Mouse (Mus musculus): ENCODE measurements at regions not wholly inside any gene's neighbourhood (a gene's known extent, or its start where the extent isn't known, plus 50 kb on each side); places are given as distances from the start of the nearest gene placed in this dataset.
A peak's percentile ranks its signal among the peaks of the same experiment; 100 is the strongest.
"Not testable (repeated sequence)": the region's sequence is repeated elsewhere in the genome, so short reads cannot be mapped to it uniquely, and the experiment has no call there.

DNA sequence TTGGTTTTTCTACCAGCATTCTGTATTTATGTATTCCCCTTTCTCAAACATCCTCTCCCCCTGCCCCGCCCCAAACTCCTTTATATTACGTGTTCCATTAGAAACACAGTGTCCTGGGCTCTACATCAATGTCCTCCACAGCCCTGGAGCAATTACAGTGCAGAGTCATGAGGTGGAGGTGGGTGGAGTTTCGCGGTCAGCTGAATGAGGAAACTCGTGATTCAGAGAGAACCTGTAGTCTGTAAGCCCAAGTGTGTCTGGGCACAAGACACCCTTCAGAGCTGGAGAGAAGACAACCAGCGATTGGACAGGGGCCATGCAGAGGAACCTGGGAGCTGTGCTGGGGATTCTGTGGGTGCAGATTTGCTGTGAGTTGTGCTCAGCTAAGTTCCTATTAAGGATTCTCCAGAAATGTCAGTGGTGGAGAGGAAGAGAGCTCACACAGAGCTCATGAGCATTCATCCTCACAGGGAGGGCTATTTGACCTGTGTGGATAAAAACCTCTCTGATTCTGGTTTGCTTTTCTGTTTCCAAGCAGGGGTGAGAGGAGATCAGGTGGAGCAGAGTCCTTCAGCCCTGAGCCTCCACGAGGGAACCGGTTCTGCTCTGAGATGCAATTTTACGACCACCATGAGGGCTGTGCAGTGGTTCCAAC lies 570.4 kb downstream of the Dad1 start:
- DNase-seq = not testable (repeated sequence)

DNA sequence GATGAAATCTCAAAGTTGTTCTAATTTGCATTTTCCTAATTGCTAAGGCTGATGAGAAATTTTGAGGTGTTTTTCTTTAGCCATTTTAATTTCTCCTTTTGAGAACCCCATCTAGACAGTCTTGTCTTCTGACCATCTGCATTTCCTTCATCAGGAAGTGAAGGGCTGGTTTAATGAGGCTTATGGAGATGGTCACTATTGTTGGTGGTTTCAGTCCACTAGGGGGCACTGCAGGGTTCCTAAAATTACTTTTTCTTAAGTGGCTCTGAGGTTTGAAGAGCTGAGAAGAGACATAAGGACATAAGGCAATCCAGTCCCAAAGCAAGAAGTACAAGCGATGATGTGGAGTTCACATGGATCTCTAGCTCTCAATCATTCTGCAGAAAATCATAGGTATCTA lies 571.2 kb downstream of the Dad1 start:
- DNase-seq = not testable (repeated sequence)

DNA sequence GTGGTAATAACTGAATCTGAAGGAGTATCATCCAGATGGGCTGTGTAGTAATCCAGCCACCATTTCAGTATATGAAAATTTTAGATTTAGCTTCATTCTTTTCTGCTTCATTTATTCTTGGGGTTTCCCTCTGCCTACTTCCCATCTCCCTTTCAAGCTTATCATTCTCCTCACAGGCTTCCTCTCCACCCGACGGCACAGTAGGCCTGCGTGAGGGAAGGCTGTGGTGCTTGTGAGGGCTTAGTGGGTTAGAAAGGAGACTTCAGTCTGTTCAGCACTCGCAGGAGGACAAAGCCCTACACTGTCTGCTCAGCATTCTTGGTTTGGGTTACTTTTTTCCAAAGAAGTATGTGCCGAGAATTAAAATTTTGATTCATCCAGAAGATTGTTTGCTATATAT lies 572.6 kb downstream of the Dad1 start:
- not testable (repeated sequence) for DNase-seq

DNA sequence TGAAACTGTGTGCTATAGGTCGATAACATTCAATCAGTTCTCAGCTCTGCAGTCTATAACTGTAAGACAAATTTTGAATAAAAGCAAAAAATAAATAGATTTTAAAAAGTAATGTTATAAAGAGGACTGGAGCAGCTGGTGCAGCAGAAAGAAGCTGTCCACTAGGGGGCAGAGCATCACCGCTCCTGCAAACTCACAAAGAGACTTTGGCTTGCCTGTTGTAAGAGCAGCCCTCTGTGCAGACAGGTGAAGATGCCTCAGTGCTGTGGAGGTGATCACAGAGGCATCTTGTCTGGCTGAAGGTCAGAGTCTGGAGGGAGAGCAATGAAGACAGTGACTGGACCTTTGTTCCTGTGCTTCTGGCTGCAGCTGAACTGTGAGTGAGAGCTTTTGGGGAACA lies 588.2 kb downstream of the Dad1 start:
- peak; percentile 40 for DNase-seq

DNA sequence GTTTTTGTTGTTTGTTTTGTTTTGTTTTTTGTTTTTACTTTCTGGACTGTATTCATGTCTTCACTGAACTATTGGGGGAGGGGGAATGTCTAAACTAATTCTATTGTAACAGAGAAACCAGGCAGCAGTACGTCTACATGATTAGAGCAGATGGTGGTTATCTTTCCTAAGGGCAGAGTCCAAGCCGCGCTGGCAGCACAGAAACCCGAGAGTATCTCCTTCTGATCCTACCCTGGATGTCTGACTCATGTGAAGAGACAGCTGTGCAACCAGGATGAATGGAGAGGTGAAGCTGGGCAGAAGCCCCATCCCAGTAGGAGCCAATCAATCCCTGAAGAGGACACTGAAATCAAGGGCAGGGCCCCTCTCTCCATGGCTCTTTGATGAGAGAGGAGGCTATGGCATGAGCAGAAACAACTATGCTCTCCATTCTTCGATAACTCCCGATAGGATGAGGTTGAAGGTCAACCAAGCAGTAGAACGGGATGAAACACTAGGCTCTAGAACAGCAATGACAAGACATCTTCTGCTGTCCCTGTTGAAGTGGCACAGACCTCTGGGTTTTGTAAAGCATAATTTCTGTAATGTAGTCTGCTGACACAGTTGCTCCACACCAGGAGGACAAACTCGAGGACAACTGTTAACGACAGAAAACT lies 591.1 kb downstream of the Dad1 start:
- not testable (repeated sequence) for DNase-seq

DNA sequence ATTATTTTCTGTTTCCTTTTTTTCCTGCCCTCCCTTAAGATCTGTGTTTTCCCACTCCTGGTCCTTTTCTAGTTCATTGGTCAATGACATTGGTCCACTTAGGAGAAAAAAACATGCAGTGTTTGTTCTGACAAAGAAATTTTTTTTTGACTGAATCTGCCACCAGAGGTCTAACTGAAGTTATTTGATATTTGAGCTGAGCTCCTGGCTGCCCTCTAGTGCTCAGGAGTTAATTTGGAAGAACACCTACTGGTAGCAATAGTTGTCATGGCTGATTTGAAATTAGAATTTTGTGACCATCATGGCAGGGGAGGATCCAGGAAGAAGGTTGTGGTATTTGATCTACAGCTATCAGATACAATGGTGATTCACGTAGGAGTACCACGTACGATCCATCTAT lies 599.2 kb downstream of the Dad1 start:
- not testable (repeated sequence) for DNase-seq

DNA sequence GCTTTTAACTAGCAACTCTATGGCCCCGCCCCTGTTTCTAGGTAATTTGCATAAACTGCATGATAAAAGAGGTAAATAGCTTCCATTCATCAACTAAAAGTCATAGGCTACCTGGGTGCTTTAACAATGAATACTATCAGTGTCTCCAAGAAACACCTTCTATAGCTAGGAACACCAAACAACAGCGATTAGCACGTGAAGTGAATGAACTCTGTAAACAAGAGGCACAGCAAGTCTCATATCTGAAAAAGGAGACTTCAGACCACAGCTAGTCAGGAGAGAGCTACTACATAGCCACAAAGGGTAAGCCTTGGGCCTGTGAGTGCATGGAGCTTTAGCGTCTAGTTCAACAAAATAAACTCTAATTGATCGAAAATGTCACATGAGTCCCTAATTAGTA lies 602.8 kb downstream of the Dad1 start:
- not testable (repeated sequence) for DNase-seq

DNA sequence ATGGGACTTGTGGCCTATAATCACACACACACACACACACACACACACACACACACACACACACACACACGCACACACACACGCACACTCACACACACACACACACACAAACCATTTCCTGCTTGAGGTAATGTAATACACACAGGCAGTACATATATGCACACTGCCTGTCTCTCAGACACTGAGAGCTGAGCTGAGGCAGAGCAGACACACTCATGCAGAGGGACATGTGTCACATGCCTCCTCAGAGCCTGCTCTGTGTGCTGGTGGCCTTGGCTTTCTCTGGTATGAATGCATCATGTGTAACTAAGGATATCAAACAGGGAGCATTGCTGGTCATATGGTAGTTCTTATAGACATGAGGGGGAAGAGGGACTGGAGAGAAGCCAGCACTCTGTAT lies 604.7 kb downstream of the Dad1 start:
- not testable (repeated sequence) for DNase-seq

DNA sequence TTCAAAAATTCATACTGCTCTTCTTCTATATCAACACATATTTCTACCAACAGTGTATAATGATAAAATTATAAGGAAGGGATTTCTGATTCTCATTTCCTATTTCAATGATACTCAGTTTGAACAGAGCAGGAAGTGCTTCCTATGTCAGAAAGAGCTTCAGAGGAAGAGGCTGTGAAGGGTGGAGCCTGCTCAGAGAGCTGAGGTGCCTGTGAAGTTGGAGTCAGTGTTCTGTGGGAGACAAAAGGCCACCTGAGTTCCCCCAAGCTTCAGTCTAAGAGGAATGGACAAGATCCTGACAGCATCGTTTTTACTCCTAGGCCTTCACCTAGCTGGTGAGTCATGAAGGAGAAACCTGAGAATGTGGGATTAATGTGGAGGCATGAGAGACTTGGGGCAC lies 613.5 kb downstream of the Dad1 start:
- DNase-seq = not testable (repeated sequence)

DNA sequence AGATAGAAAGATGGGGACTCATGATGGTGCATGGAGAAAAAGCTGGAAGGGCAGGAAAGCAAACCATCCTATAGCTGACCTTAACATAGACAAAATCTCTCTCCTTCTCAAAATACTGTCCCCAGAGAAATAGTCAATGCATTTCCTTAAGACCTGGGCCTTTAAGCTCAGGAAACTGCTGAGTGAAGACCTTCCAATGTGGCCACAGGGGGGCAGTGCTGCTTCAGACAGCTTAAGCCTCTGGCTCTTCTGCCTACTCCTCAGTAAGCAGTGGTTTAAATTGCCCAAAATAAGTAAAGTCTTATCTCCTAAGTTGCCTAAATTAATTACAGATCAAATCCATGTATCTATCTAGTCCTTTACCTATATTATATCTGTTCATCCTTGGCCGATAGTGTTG lies 616.2 kb downstream of the Dad1 start:
- DNase-seq = peak; percentile 14

DNA sequence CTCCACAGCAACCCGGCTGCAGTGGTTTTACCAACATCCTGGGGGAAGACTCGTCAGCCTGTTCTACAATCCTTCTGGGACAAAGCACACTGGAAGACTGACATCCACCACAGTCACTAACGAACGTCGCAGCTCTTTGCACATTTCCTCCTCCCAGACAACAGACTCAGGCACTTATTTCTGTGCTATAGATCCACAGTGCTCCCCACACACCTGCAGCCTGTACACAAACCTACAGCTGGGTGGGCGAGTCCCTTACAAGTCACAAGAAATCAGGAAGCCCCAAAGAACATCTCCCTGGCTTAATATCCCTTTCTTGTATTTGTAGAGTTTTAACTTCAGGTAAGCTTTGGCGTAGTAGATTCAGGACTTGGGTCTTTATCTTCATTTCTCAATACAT lies 618.7 kb downstream of the Dad1 start:
- DNase-seq = not testable (repeated sequence)

DNA sequence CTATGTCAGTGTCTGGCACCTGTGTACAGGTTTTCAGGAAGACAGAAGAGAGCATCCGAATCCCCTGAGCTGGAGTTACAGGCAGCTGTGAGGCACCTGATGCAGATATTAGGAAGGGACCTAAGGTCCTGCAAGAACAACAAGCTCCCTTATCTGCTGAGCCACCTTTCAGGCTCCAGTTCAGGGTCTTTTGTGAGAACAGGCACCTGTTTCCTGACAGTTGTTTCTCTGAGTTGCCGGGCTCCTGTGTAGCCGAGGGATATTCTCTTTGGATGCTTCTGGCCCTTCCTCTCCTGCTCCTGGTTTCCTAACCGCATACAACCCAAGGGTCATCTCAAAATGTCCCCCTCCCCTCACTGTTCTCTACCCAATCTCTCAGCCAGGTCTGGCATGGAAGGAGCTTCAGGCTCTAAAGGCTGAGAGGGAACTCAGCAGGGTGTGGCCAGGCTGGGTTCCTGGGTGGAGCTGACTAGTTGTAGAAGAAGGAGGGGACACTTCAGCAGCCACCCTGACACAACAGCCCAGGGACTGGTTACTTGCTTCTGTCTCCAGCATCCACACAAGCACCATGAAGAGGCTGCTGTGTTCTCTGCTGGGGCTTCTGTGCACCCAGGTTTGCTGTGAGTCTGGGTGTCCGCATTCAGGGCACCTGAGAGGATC lies 619.5 kb downstream of the Dad1 start:
- not testable (repeated sequence) for DNase-seq

DNA sequence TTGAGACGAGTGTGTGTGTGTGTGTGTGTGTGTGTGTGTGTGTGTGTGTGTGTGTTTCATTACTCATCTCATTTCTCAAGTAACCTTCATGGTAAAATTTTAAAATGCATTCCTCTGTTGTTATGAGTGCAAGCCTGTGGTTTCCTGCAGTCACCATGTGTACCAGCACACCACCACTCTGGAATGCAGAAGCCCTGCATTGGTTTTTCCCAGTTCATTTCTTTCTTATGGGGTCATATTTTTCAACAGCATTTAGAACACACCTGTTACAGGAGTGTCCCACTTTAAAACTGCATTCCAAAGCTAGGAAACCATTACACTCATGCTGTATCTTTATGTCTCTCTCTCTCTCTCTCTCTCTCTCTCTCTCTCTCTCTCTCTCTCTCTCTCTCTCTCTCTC lies 620.2 kb downstream of the Dad1 start:
- DNase-seq = not testable (repeated sequence)

DNA sequence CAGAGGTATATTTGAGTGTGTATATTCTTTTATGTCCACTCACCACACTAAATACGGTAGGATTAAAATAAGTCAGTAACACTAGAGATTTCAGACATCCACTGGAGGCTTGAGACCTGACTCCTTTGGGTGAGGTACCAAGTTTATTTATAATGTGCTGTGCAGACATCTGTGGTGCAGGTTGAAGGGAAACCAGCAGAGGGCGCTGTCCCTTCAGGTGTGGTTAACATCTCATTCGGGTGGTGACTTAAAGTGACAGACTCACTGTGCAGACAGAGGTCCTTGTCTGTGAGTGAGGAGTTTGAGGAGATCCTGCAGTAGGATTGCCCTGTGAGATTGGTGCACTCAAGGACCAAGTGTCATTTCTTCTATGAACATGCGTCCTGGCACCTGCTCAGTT lies 632.5 kb downstream of the Dad1 start:
- not testable (repeated sequence) for DNase-seq

DNA sequence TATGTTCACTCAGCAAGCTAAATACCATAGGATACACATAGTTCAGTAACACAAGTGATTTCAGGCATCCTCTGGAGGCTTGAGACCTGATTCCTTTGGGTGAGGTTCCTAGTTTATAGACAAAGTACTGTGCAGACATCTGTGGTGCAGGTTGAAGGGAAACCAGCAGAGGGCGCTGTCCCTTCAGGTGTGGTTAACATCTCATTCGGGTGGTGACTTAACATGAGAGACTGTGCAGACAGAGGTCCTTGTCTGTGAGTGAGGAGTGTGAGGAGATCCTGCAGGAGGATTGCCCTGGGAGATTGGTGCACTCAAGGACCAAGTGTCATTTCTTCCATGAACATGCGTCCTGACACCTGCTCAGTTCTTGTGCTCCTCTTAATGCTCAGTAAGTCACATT lies 637.8 kb downstream of the Dad1 start:
- not testable (repeated sequence) for DNase-seq

DNA sequence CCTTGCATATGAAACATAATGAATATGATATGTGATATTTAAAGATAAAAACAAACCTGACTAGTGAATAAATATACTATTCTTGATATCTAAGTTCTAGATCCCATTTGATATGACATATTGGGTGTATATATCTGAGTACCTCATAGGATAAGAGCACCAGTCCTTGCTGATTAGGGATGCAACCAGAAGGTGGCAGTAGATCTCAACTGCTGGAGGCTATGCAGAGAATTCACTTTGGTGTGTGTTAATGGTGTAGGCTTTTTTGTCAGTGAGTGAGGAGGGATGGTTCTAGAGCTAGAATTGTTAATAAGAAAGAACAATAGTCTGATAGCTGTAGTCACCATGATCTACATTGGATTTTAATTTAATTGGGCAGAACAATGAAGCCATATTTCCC lies 639.6 kb downstream of the Dad1 start:
- no peak for DNase-seq

DNA sequence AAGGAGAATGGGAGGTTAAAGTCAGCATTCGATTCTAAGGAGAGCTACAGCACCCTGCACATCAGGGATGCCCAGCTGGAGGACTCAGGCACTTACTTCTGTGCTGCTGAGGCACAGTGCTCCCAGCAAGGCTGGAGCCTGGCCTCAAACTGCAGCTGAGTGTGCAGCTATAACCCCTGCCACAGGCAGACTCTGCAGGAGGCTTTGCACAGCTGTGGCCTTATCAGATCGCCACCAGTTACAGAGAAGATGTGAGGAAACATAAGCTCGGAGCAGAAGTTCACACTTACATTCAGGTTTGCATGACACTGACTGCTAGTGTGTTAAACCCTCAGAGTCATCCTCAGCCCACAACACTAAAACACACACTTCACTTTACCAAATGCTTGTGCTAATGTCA lies 654.6 kb downstream of the Dad1 start:
- not testable (repeated sequence) for DNase-seq

DNA sequence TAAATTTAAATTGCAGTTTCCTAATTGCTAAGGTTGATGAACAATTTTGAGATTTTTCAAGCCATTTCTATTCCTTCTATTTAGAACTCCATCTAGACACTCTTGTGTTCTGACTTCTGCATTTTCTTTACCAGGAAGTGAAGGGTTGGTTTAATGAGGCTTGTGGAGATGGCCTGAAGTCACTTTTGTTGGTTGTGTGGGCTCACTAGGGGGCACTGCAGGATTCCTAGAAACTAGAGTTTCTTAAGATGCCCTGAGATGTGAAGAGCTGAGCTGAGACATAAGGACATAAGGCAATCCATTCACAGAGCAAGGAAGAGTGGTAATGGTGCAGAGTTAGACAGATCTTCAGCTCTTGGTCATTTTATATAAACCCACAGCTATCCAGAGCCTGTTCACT lies 656.6 kb downstream of the Dad1 start:
- peak; percentile 11 for DNase-seq

DNA sequence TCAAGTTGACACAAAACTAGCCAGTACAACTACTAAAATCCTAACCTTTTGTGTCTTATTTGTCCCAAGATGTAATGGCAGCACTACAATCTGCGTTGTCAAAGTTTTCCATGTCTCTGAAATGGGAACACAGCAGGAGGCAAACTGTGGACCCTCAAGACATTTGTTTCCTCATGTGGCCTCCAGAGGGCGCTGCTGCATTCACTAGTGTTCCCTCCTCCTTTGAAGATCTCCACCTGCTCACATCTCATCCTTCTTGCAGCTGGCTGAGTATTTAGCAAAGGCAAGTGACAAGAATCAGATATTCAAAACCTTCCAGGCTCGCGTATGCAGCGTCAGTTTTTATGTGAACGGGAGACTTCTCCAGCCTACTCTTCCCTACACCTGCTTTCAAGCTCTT lies 663.3 kb downstream of the Dad1 start:
- DNase-seq = peak; percentile 7

DNA sequence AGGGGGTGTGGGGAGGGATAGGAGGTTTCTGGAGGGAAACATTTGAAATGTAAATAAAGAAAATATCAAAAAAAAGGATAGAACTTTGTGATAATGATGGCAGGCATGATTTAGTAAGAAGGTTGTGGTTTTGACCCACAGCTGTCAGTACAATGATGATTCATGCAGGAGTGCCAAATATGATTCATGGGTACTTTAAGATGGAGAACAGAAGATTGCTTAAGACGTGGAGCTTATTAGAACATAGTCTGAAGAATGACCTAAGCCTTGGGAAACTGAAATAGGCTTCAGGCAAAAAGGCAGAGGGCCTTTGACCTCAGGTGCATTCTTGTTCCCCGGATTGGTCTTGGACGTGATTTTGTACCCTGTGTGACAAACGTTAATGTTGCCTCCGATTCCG lies 671.4 kb downstream of the Dad1 start:
- not testable (repeated sequence) for DNase-seq

DNA sequence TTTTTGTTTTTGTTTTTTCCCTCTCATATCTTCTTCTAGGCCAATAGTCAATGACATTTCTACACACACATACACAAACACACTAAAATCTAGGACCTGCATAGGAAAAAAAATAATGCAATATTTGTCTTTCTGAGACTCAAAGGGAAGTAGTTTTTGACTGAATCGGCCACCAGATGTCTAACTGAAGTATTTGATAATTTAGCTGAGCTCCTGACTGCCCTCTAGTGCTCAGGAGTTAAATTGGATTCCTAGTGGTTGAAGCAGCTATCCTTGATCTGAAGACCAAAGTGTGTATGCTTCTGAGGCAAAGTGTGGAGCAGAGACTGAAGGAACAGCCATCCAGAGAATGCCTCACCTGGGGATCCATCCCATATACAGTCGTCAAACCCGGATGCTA lies 672.2 kb downstream of the Dad1 start:
- DNase-seq = not testable (repeated sequence)

DNA sequence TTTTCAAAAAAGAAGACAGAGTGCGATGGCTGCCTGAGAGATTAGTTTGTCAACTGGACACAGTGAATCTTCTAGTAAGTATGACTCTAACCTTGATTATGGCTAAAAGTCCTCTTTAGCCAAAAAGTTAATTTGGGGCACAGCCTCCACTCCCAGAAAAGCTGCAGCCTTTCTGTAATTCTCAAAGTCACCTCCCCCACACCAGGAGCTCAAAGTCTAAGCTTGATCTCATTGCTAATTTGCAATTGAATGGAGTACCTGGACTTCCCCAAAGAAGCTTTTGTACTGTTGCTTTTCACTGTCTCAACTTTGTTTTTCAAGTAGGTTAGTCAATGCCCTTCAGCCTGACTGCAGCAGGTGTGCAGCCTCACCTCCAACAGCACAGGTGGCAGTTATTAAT lies 677.0 kb downstream of the Dad1 start:
- not testable (repeated sequence) for DNase-seq

DNA sequence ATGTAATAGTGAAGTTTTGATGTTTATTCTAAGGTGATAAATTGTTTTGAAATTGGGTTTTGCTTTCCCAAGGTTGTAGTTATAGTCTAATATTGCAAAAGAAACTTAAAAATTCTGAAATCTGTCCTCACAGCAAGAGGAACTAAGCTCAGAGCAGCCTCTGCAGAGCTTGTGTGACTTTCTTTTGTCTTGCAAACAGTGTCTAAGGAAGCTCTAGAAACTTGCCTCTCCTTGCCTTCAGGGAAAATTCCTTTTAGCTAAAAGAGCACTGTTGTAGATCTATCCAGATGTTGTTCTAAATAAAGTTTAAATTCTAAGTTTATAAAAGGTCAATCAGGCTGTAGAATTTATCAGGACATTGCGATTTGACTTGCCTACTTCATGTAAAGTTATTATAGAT lies 681.2 kb downstream of the Dad1 start:
- not testable (repeated sequence) for DNase-seq

DNA sequence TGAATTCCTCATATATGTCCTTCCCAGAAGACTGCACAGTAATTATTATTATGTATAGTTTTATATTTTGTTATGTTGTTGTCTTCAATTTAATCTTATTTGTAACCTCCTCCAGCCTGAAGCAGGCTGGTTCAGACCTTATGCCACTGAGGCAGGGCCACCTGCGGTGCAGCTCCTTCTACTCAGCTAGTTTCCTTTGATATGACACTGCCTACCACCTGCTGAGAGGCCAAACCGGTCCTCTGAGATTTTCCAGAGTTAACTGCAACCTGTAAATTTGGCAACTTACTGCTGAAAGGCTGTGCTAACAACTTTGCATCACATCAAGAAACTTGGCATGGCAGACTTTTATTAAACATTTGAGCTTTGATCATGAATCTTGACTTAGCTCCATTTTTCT lies 691.3 kb downstream of the Dad1 start:
- DNase-seq = no peak

Data from right cerebral cortex, postnatal 14 days (tissue).